Mouse (Mus musculus): ENCODE measurements at regions not wholly inside any gene's neighbourhood (a gene's known extent, or its start where the extent isn't known, plus 50 kb on each side); places are given as distances from the start of the nearest gene placed in this dataset.

GRCm38 (mm10) chr13:16100253-16100652 lies 88.6 kb downstream of the Inhba start:
- TF ChIP-seq POLR2A (IDR thresholded peaks at IDR 0.05; ENCODE audit: borderline replicate concordance, control insufficient read depth, low read depth, low read length) (no peak), CTCF (IDR thresholded peaks at IDR 0.05; ENCODE audit: control insufficient read depth, insufficient read depth, low read length) (no peak)
- Histone ChIP-seq H3K4me1 (ENCODE audit: control insufficient read depth, insufficient read depth, low read length) (no peaks in the 10 kb centered on the region), H3K27ac (ENCODE audit: control insufficient read depth, insufficient read depth, low read depth, low read length, poor library complexity) (no peak overlapping the region), H3K4me3 (replicated peaks; ENCODE audit: control insufficient read depth, low read depth, low read length) (no peak overlapping the region)
- WGBS, result 88% methylated on average over 15 of the region's 15 CpGs

GRCm38 (mm10) chr13:16114837-16115236 lies 103.2 kb downstream of the Inhba start:
- TF ChIP-seq POLR2A (IDR thresholded peaks at IDR 0.05; ENCODE audit: borderline replicate concordance, control insufficient read depth, low read depth, low read length) (no peak), CTCF (IDR thresholded peaks at IDR 0.05; ENCODE audit: control insufficient read depth, insufficient read depth, low read length) (no peak)
- Histone ChIP-seq H3K27ac (ENCODE audit: control insufficient read depth, insufficient read depth, low read depth, low read length, poor library complexity) (no peak overlapping the region), H3K4me1 (ENCODE audit: control insufficient read depth, insufficient read depth, low read length) (no peaks in the 10 kb centered on the region), H3K4me3 (replicated peaks; ENCODE audit: control insufficient read depth, low read depth, low read length) (no peak overlapping the region)
- 30% methylated on average over 2 of the region's 2 CpGs for WGBS

GRCm38 (mm10) chr13:16146686-16147085 lies 135.0 kb downstream of the Inhba start:
- no peaks in the 10 kb centered on the region for H3K4me1 ChIP-seq (ENCODE audit: control insufficient read depth, insufficient read depth, low read length)
- H3K27ac ChIP-seq (ENCODE audit: control insufficient read depth, insufficient read depth, low read depth, low read length, poor library complexity), result no peak overlapping the region
- TF ChIP-seq CTCF (IDR thresholded peaks at IDR 0.05; ENCODE audit: control insufficient read depth, insufficient read depth, low read length) (no peak), POLR2A (IDR thresholded peaks at IDR 0.05; ENCODE audit: borderline replicate concordance, control insufficient read depth, low read depth, low read length) (no peak)
- H3K4me3 ChIP-seq (replicated peaks; ENCODE audit: control insufficient read depth, low read depth, low read length), result no peak overlapping the region

- WGBS, result 77% methylated on average over 1 of the region's 1 CpGs
- no peak overlapping the region for H3K27ac ChIP-seq (ENCODE audit: control insufficient read depth, insufficient read depth, low read depth, low read length, poor library complexity)
- TF ChIP-seq POLR2A (IDR thresholded peaks at IDR 0.05; ENCODE audit: borderline replicate concordance, control insufficient read depth, low read depth, low read length) (no peak), CTCF (IDR thresholded peaks at IDR 0.05; ENCODE audit: control insufficient read depth, insufficient read depth, low read length) (no peak)
- no peaks in the 10 kb centered on the region for H3K4me1 ChIP-seq (ENCODE audit: control insufficient read depth, insufficient read depth, low read length)
- H3K4me3 ChIP-seq (replicated peaks; ENCODE audit: control insufficient read depth, low read depth, low read length), result no peak overlapping the region
Measured at GRCm38 (mm10) chr13:16154926-16155325, 143.3 kb downstream of the Inhba start.

- WGBS, result 77% methylated on average over 5 of the region's 5 CpGs
- H3K4me1 ChIP-seq (ENCODE audit: control insufficient read depth, insufficient read depth, low read length), result no peaks in the 10 kb centered on the region
- no peak overlapping the region for H3K27ac ChIP-seq (ENCODE audit: control insufficient read depth, insufficient read depth, low read depth, low read length, poor library complexity)
- no peak for TF ChIP-seq CTCF (IDR thresholded peaks at IDR 0.05; ENCODE audit: control insufficient read depth, insufficient read depth, low read length)
- no peak for TF ChIP-seq POLR2A (IDR thresholded peaks at IDR 0.05; ENCODE audit: borderline replicate concordance, control insufficient read depth, low read depth, low read length)
- no peak overlapping the region for H3K4me3 ChIP-seq (replicated peaks; ENCODE audit: control insufficient read depth, low read depth, low read length)
Measured at GRCm38 (mm10) chr13:16165204-16165894, 153.7 kb downstream of the Inhba start.

GRCm38 (mm10) chr13:16196692-16197091 lies 185.0 kb downstream of the Inhba start:
- Histone ChIP-seq H3K4me3 (replicated peaks; ENCODE audit: control insufficient read depth, low read depth, low read length) (no peak overlapping the region), H3K27ac (ENCODE audit: control insufficient read depth, insufficient read depth, low read depth, low read length, poor library complexity) (no peak overlapping the region), H3K4me1 (ENCODE audit: control insufficient read depth, insufficient read depth, low read length) (no peaks in the 10 kb centered on the region; the same call in 1 of the 2 replicates)
- 78% methylated on average over 1 of the region's 1 CpGs for WGBS
- TF ChIP-seq POLR2A (IDR thresholded peaks at IDR 0.05; ENCODE audit: borderline replicate concordance, control insufficient read depth, low read depth, low read length) (no peak), CTCF (IDR thresholded peaks at IDR 0.05; ENCODE audit: control insufficient read depth, insufficient read depth, low read length) (no peak)

- Histone ChIP-seq H3K27ac (ENCODE audit: control insufficient read depth, insufficient read depth, low read depth, low read length, poor library complexity) (no peak overlapping the region), H3K4me1 (ENCODE audit: control insufficient read depth, insufficient read depth, low read length) (no peaks in the 10 kb centered on the region; the same call in 1 of the 2 replicates), H3K4me3 (replicated peaks; ENCODE audit: control insufficient read depth, low read depth, low read length) (no peak overlapping the region)
- 42% methylated on average over 1 of the region's 1 CpGs for WGBS
- TF ChIP-seq POLR2A (IDR thresholded peaks at IDR 0.05; ENCODE audit: borderline replicate concordance, control insufficient read depth, low read depth, low read length) (no peak), CTCF (IDR thresholded peaks at IDR 0.05; ENCODE audit: control insufficient read depth, insufficient read depth, low read length) (no peak)
Measured at GRCm38 (mm10) chr13:16200046-16200445, 188.4 kb downstream of the Inhba start.

- Histone ChIP-seq H3K4me3 (replicated peaks; ENCODE audit: control insufficient read depth, low read depth, low read length) (no peak overlapping the region), H3K27ac (ENCODE audit: control insufficient read depth, insufficient read depth, low read depth, low read length, poor library complexity) (no peak overlapping the region), H3K4me1 (ENCODE audit: control insufficient read depth, insufficient read depth, low read length) (no peaks in the 10 kb centered on the region; the same call in 1 of the 2 replicates)
- 73% methylated on average over 3 of the region's 3 CpGs for WGBS
- no peak for TF ChIP-seq POLR2A (IDR thresholded peaks at IDR 0.05; ENCODE audit: borderline replicate concordance, control insufficient read depth, low read depth, low read length)
- no peak for TF ChIP-seq CTCF (IDR thresholded peaks at IDR 0.05; ENCODE audit: control insufficient read depth, insufficient read depth, low read length)
Measured at GRCm38 (mm10) chr13:16203147-16203546, 191.5 kb downstream of the Inhba start.

Data from bone marrow, adult 2 months (tissue).